Mouse (Mus musculus) heart, adult 2 months (tissue): ENCODE data around the gene Kcne3. TPM values are rescaled to one million over a fixed set of nuclear protein-coding genes. Genes with fewer than 3 reads are reported as not detected.

Source experiments
- DNase-seq, 2 experiments: peaks; one replicate each; pipeline ENCODE4 v3.0.0; 2021
- H3K27ac ChIP-seq: fragments of 200-600 bp; 2 replicates; pipeline ENCODE4 v1.8.1; 2022
- H3K27me3 ChIP-seq: fragments of 200-500 bp; 2 replicates; pipeline ENCODE4 v1.6.1; 2012; ENCODE audit warnings: mild to moderate bottlenecking, low read length, inconsistent platforms, mixed read lengths; ENCODE audit not compliant: control insufficient read depth, insufficient read depth
- H3K36me3 ChIP-seq: fragments of 200-500 bp; 2 replicates; pipeline ENCODE4 v1.6.1; 2012; ENCODE audit warnings: low read length, inconsistent platforms; ENCODE audit not compliant: control insufficient read depth, insufficient read depth
- H3K4me1 ChIP-seq: fragments of 200-500 bp; 2 replicates; pipeline ENCODE4 v1.6.1; 2011; ENCODE audit warnings: low read length; ENCODE audit not compliant: control insufficient read depth, insufficient read depth
- H3K4me3 ChIP-seq: fragments of 200-600 bp; 2 replicates; pipeline ENCODE4 v1.8.1; 2022
- H3K79me2 ChIP-seq: fragments of 200-500 bp; replicated peaks from 2 replicates; pipeline ENCODE4 v1.6.1; 2012; ENCODE audit warnings: mild to moderate bottlenecking, inconsistent platforms, low read length, moderate library complexity, mixed read lengths; ENCODE audit not compliant: control insufficient read depth, insufficient read depth
- H3K9ac ChIP-seq: fragments of 200-500 bp; 2 replicates; pipeline ENCODE4 v1.6.1; 2012; ENCODE audit warnings: low read depth, mild to moderate bottlenecking, control low read depth, inconsistent platforms, low read length, mixed read lengths
- CTCF ChIP-seq: fragments of 200-600 bp; IDR thresholded peaks from 2 replicates; pipeline ENCODE4 v1.8.1; 2022; ENCODE audit warnings: antibody characterized with exemption, mild to moderate bottlenecking, moderate library complexity
- EP300 ChIP-seq: fragments of 200-500 bp; IDR thresholded peaks from 2 replicates; pipeline ENCODE4 v1.6.1; 2011; ENCODE audit warnings: low read depth, low read length, control low read depth; ENCODE audit not compliant: insufficient read depth
- POLR2A ChIP-seq: fragments of 200-500 bp; IDR thresholded peaks from 2 replicates; pipeline ENCODE4 v1.6.1; 2011; ENCODE audit warnings: mild to moderate bottlenecking, low read depth, low read length, control low read depth; ENCODE audit not compliant: insufficient read depth
- WGBS: fragments of 180-500 bp; shearing (Covaris S2); methylation state at CpG from one replicate; pipeline ENCODE4 v1.1.7; 2018; 5-methylcytosine and 5-hydroxymethylcytosine counted together
- intact Hi-C: fragments of 180-260 bp; cut with DNase I; formaldehyde crosslinking; loops from one replicate; pipeline ENCODE4 v1.15.1; 2025
- polyA plus RNA-seq: library from polyadenylated mRNA; depleted of rRNA; stranded (reverse); fragments of >200 nt; gene quantifications from 2 replicates; pipeline ENCODE4 v1.2.3, GENCODE M21; 2012
- total RNA-seq, 2 experiments: library from RNA; stranded (reverse); gene quantifications; 2 replicates each; pipeline ENCODE4 v1.2.3; 2021

The Kcne3 gene
- total and polyA plus RNA-seq, 3 experiments = 0.59 to 2.0 (median 0.94) TPM

DNA sequence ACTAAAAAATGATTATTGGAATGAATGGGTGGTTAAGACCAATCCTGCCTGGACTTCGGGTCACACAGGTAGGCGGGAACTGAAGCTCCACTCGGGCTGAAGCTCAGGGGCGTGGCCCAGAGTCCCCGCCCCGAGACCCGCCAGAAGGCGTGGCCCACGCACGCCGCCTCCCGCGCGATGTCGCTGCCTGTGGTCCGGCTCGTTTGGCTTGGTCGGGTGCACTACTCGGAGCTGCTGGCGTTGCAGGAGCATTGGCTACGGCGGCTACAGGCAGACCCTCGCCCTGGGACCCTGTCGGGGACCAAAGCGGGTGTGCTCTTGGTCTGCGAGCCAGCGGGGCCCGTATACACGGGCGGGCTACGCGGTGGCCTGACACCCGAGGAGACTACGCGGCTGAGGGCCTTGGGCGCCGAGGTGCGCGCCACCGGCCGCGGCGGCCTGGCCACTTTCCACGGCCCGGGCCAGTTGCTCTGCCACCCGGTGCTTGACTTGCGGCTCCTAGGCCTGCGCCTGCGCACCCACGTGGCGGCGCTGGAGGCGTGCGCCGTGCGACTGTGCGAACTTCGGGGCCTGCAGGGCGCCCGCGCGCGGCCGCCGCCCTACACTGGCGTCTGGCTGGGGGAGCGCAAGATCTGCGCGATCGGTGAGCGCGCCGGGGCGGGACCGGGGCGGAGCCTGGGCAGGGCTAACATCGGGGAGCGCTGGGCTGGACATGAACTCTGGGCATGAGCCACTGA lies 17.0 kb upstream of the Kcne3 start, which contains the start of gene Lipt2:
Gene Lipt2 (plus strand): TSS at position 173 of the 737 bp plus-strand sequence.
- Histone ChIP-seq H3K36me3 (no peaks in the 10 kb centered on the region), H3K4me1 (peaks cover 4% of the 10 kb centered on the region), H3K9ac (peak within 1 kb of the TSS; percentile 98), H3K27me3 (no peaks in the 10 kb centered on the region; the same call in 1 of the 2 replicates), H3K4me3 (peak within 1 kb of the TSS; percentile 79), H3K79me2 (no peaks in the 10 kb centered on the region), H3K27ac (peak within 1 kb of the TSS; percentile 98)
- peak; percentile 96 to 97 for DNase-seq
- TF ChIP-seq POLR2A (peak; percentile 75; the same call in 1 of the 2 replicates), CTCF (peak; percentile 63), EP300 (no peak)
- WGBS = 1% methylated on average over 78 of the region's 78 CpGs
- intact Hi-C loops = loop anchor here (2.0 kb wide), 2 partner anchors 28 to 38 kb away; partner anchors contain the start of gene Pold3

DNA sequence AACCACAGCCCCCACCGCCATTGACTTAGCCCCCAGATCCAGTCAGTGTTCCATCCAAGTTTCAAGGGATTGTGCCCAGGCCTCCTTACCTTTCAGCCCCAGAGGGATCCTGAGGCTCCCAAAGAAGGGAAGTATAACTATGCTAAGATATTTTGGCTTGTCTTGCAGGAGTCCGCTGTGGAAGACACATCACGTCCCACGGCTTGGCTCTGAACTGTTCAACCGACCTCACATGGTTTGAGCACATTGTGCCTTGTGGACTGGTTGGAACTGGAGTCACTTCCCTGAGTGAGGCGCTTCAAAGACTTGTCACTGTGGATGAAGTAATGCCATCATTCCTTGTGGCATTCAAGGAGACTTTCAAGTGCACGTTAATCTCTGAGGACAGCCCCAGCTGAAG lies 16.3 kb upstream of the Kcne3 start:
- intact Hi-C loops = no loop called here
- Histone ChIP-seq H3K4me3 (peak overlapping the region; percentile 79), H3K9ac (peak overlapping the region; percentile 32; the same call in 1 of the 2 replicates), H3K27ac (peak overlapping the region; percentile 98), H3K4me1 (peaks cover 4% of the 10 kb centered on the region), H3K36me3 (no peaks in the 10 kb centered on the region), H3K79me2 (no peaks in the 10 kb centered on the region), H3K27me3 (no peaks in the 10 kb centered on the region; the same call in 1 of the 2 replicates)
- no peak for DNase-seq
- TF ChIP-seq EP300 (no peak), CTCF (no peak), POLR2A (no peak)
- WGBS = 56% methylated on average over 7 of the region's 7 CpGs

DNA sequence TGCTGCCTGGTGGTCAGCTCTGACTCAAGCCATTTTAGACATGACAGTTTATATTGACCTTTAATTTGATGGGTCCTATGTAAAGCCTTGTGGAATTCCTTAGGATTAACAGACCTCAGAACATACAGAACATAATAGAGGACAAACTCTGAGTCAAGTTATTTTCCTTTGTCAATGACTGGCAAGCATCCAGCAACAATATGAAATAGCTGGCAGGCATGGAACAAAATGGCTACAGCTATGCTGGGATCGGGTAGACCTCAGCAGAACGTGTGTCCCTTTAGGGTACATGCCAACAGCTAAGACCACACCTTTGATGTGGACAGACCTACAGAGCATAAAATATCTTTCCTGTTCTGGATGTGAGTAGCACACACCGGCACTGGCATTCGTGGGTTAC lies 12.8 kb upstream of the Kcne3 start:
- Histone ChIP-seq H3K9ac (no peak overlapping the region), H3K27ac (no peak overlapping the region), H3K36me3 (no peaks in the 10 kb centered on the region), H3K4me3 (no peak overlapping the region), H3K79me2 (no peaks in the 10 kb centered on the region), H3K4me1 (peaks cover 4% of the 10 kb centered on the region), H3K27me3 (no peaks in the 10 kb centered on the region)
- intact Hi-C loops = no loop called here
- DNase-seq = no peak
- TF ChIP-seq CTCF (no peak), EP300 (no peak), POLR2A (no peak)
- 54% methylated on average over 4 of the region's 4 CpGs for WGBS

DNA sequence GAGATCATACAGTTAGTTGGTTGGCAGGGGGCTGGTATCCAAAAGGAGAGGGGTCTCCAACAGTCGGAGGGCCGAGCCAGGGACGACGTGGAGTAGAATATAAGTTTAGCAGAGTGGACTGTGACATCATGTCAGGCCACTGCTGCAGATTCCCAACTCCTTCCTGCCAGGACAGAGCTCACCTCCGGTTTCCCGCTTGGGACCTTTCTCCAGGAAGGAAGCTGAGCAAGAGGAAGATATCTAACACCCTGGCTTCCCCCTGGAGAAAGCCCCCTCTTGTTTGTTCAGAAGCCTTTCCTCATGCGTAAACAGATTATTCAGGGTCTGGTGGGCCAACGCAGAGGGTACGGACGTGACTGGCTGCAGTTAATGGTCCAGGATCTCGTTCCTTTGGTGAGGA lies 7.6 kb upstream of the Kcne3 start:
- H3K4me1 ChIP-seq = no peaks in the 10 kb centered on the region
- 46% methylated on average over 11 of the region's 11 CpGs for WGBS
- no peak overlapping the region for H3K4me3 ChIP-seq
- TF ChIP-seq CTCF (no peak), EP300 (no peak), POLR2A (no peak)
- no peaks in the 10 kb centered on the region for H3K79me2 ChIP-seq
- H3K27me3 ChIP-seq = no peaks in the 10 kb centered on the region
- no peak overlapping the region for H3K9ac ChIP-seq
- DNase-seq = no peak
- intact Hi-C loops = no loop called here
- H3K36me3 ChIP-seq = no peaks in the 10 kb centered on the region
- H3K27ac ChIP-seq = no peak overlapping the region

DNA sequence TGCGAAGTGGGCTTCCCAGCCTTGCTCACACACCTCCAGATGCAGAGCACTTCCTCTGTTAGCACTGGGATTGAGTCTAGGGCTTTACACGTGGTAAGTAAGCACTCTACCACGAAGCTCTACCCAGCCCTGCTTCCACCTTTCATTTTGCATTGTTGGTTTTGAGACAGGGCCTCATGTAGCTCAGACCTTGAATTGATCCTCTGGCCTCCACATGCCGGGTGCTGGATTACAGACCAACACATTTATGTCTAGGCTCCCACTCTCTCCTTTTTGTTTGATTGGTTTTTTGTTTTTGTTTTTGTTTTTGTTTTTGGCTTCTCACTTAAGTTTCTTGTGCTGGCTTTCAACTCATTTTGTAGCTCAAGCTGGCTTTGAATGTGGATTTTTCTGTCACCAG lies 5.5 kb upstream of the Kcne3 start:
- no peak overlapping the region for H3K4me3 ChIP-seq
- no peaks in the 10 kb centered on the region for H3K36me3 ChIP-seq
- no peaks in the 10 kb centered on the region for H3K27me3 ChIP-seq
- WGBS = 62% methylated on average over 4 of the region's 4 CpGs
- TF ChIP-seq POLR2A = no peak
- no peak for TF ChIP-seq CTCF
- no peak for TF ChIP-seq EP300
- H3K9ac ChIP-seq = no peak overlapping the region
- H3K27ac ChIP-seq = no peak overlapping the region
- intact Hi-C loops = no loop called here
- DNase-seq = no peak
- no peaks in the 10 kb centered on the region for H3K4me1 ChIP-seq
- H3K79me2 ChIP-seq = no peaks in the 10 kb centered on the region
